Mouse (Mus musculus) limb, embryonic 11.5 days (tissue): ENCODE data around the gene Mertk. TPM values are rescaled to one million over a fixed set of nuclear protein-coding genes. Genes with fewer than 3 reads are reported as not detected.

Experiments used
- ATAC-seq: fragments of 200-750 bp; cut with Nextera tagmentation; 2 replicates; pipeline ENCODE4 v1.8.0; 2017; ENCODE audit warnings: low read depth; ENCODE audit not compliant: insufficient number of reproducible peaks, low FRiP score, low TSS enrichment
- DNase-seq: peaks from one replicate; pipeline ENCODE4 v3.0.0-alpha.2; 2015; ENCODE audit warnings: low spot score
- H3K27ac ChIP-seq: fragments of 300-500 bp; sonication (generic); replicated peaks from 2 replicates; pipeline ENCODE4 v1.5.1; 2014; ENCODE audit warnings: low read depth, mild to moderate bottlenecking, low read length
- H3K27me3 ChIP-seq: fragments of 300-500 bp; sonication (generic); 2 replicates; pipeline ENCODE4 v1.6.1; 2014; ENCODE audit warnings: mild to moderate bottlenecking, low read length, mixed read lengths; ENCODE audit not compliant: control insufficient read depth, insufficient read depth
- H3K36me3 ChIP-seq: fragments of 300-500 bp; sonication (generic); 2 replicates; pipeline ENCODE4 v1.6.1; 2014; ENCODE audit warnings: mild to moderate bottlenecking, low read length, moderate library complexity, mixed read lengths; ENCODE audit not compliant: control insufficient read depth, insufficient read depth
- H3K4me1 ChIP-seq: fragments of 300-500 bp; sonication (generic); 2 replicates; pipeline ENCODE4 v1.6.1; 2014; ENCODE audit warnings: low read length, mixed read lengths; ENCODE audit not compliant: control insufficient read depth, insufficient read depth
- H3K4me2 ChIP-seq: fragments of 300-500 bp; sonication (generic); 2 replicates; pipeline ENCODE4 v1.6.1; 2014; ENCODE audit warnings: low read depth, mild to moderate bottlenecking, moderate library complexity; ENCODE audit not compliant: severe bottlenecking
- H3K4me3 ChIP-seq: fragments of 300-500 bp; sonication (generic); 2 replicates; pipeline ENCODE4 v1.5.1; 2014; ENCODE audit warnings: low read depth, low read length
- H3K9ac ChIP-seq: fragments of 300-500 bp; sonication (generic); 2 replicates; pipeline ENCODE4 v1.6.1; 2014; ENCODE audit warnings: mild to moderate bottlenecking, low read length
- H3K9me3 ChIP-seq: fragments of 300-500 bp; sonication (generic); 2 replicates; pipeline ENCODE4 v1.6.1; 2016; ENCODE audit warnings: low read length; ENCODE audit not compliant: control insufficient read depth
- WGBS: fragments of 180-500 bp; shearing (Covaris S2); extraction: QIAGEN DNeasy Blood & Tissue Kit; methylation state at CpG from one replicate; pipeline ENCODE4 v1.1.7; 2014; 5-methylcytosine and 5-hydroxymethylcytosine counted together
- polyA plus RNA-seq: library from polyadenylated mRNA; unstranded; fragments of >200 nt; fragmentation: Nextera tagmentation; extraction: Ambion mirVana; gene quantifications from 2 replicates; pipeline ENCODE4 v1.2.1, GENCODE M21; 2014

Mertk gene
- polyA plus RNA-seq, 1 experiment from 2014 or later, result 22.5 TPM

- H3K9ac ChIP-seq, result no peak overlapping the region
- H3K9me3 ChIP-seq, result no peaks in the 10 kb centered on the region
- 91% methylated on average over 4 of the region's 4 CpGs for whole genome bisulfite sequencing
- H3K27me3 ChIP-seq, result no peaks in the 10 kb centered on the region
- H3K4me1 ChIP-seq, result no peaks in the 10 kb centered on the region
- DNase-seq (no peak), ATAC-seq (no peak)
- H3K4me2 ChIP-seq, result no peak overlapping the region
- peaks cover 13% of the 10 kb centered on the region; the same call in 1 of the 2 replicates for H3K36me3 ChIP-seq
- no peak overlapping the region for H3K4me3 ChIP-seq
- H3K27ac ChIP-seq, result no peak overlapping the region
Observed at GRCm38 (mm10) chr2:128803441-128803840, 104.7 kb downstream of the Mertk start.

- Histone ChIP-seq H3K36me3 (peaks cover 8% of the 10 kb centered on the region; the same call in 1 of the 2 replicates), H3K27me3 (no peaks in the 10 kb centered on the region), H3K4me2 (no peak overlapping the region), H3K27ac (no peak overlapping the region), H3K9me3 (no peaks in the 10 kb centered on the region), H3K9ac (no peak overlapping the region), H3K4me1 (no peaks in the 10 kb centered on the region), H3K4me3 (no peak overlapping the region)
- ATAC-seq, result no peak
- DNase-seq, result no peak
- WGBS, result 67% methylated on average over 4 of the region's 4 CpGs
Observed at GRCm38 (mm10) chr2:128805341-128805740, 106.6 kb downstream of the Mertk start.

GRCm38 (mm10) chr2:128806561-128806960 lies 107.8 kb downstream of the Mertk start:
- Histone ChIP-seq H3K4me2 (no peak overlapping the region), H3K9me3 (no peaks in the 10 kb centered on the region), H3K36me3 (peaks cover 6% of the 10 kb centered on the region; the same call in 1 of the 2 replicates), H3K4me3 (no peak overlapping the region), H3K27ac (no peak overlapping the region), H3K27me3 (no peaks in the 10 kb centered on the region), H3K9ac (no peak overlapping the region), H3K4me1 (no peaks in the 10 kb centered on the region)
- DNase-seq (no peak), ATAC-seq (no peak)
- 79% methylated on average over 8 of the region's 8 CpGs for WGBS

- H3K9ac ChIP-seq, result no peak overlapping the region
- WGBS, result 28% methylated on average over 2 of the region's 2 CpGs
- no peak for ATAC-seq
Observed at GRCm38 (mm10) chr2:128812761-128813160, 114.0 kb downstream of the Mertk start.

GRCm38 (mm10) chr2:128816311-128816710 lies 117.6 kb downstream of the Mertk start:
- Histone ChIP-seq H3K4me3 (no peak overlapping the region), H3K27me3 (no peaks in the 10 kb centered on the region), H3K4me2 (no peak overlapping the region), H3K9me3 (no peaks in the 10 kb centered on the region), H3K9ac (no peak overlapping the region), H3K36me3 (no peaks in the 10 kb centered on the region), H3K27ac (no peak overlapping the region), H3K4me1 (peaks cover 7% of the 10 kb centered on the region; the same call in 1 of the 2 replicates)
- no peak for ATAC-seq
- DNase-seq, result no peak
- WGBS, result 70% methylated on average over 1 of the region's 1 CpGs

More at GRCm38 (mm10) chr2:128812761-128813160, 114.0 kb downstream of the Mertk start:
- Histone ChIP-seq H3K36me3 (no peaks in the 10 kb centered on the region), H3K27me3 (no peaks in the 10 kb centered on the region), H3K4me1 (no peaks in the 10 kb centered on the region), H3K9me3 (no peaks in the 10 kb centered on the region), H3K4me2 (no peak overlapping the region), H3K4me3 (no peak overlapping the region), H3K27ac (no peak overlapping the region)
- no peak for DNase-seq

GRCm38 (mm10) chr2:128816916-128817315 lies 118.2 kb downstream of the Mertk start:
- H3K9me3 ChIP-seq, result no peaks in the 10 kb centered on the region
- peak overlapping the region; percentile 37; the same call in 1 of the 2 replicates for H3K4me2 ChIP-seq
- DNase-seq (no peak), ATAC-seq (no peak)
- H3K4me1 ChIP-seq, result peaks cover 10% of the 10 kb centered on the region; the same call in 1 of the 2 replicates
- no peaks in the 10 kb centered on the region for H3K27me3 ChIP-seq
- no peak overlapping the region for H3K27ac ChIP-seq
- no peak overlapping the region for H3K4me3 ChIP-seq
- no peak overlapping the region for H3K9ac ChIP-seq
- no peaks in the 10 kb centered on the region for H3K36me3 ChIP-seq
- WGBS, result 47% methylated on average over 6 of the region's 6 CpGs

- H3K4me2 ChIP-seq, result peak overlapping the region; percentile 46
- H3K27ac ChIP-seq, result 0 out of 2 replicates have a peak overlapping the region, but pooled peaks have one; percentile 23
- peak; percentile 74 for DNase-seq
- no peak overlapping the region for H3K9ac ChIP-seq
- H3K9me3 ChIP-seq, result no peaks in the 10 kb centered on the region
- no peaks in the 10 kb centered on the region for H3K27me3 ChIP-seq
- H3K4me1 ChIP-seq, result peaks cover 10% of the 10 kb centered on the region; the same call in 1 of the 2 replicates
- H3K36me3 ChIP-seq, result no peaks in the 10 kb centered on the region
- peak overlapping the region; percentile 88 for H3K4me3 ChIP-seq
- peak; percentile 63; the same call in 1 of the 2 replicates for ATAC-seq
- under 1% methylated on average over 7 of the region's 7 CpGs for WGBS
Observed at GRCm38 (mm10) chr2:128817387-128817785, 118.6 kb downstream of the Mertk start.

GRCm38 (mm10) chr2:128817786-128818681 lies 119.3 kb downstream of the Mertk start, which contains the start of gene Tmem87b:
TSS of gene Tmem87b (plus strand) at chr2:128818118.
- H3K36me3 ChIP-seq, result no peaks in the 10 kb centered on the region
- peak within 1 kb of the TSS; percentile 78 for H3K9ac ChIP-seq
- no peaks in the 10 kb centered on the region for H3K27me3 ChIP-seq
- peak within 1 kb of the TSS; percentile 78 for H3K27ac ChIP-seq
- peak within 1 kb of the TSS; percentile 80 for H3K4me2 ChIP-seq
- peak; percentile 98 for DNase-seq
- peak within 1 kb of the TSS; percentile 88 for H3K4me3 ChIP-seq
- WGBS, result under 1% methylated on average over 59 of the region's 59 CpGs
- H3K9me3 ChIP-seq, result no peaks in the 10 kb centered on the region
- peaks cover 10% of the 10 kb centered on the region; the same call in 1 of the 2 replicates for H3K4me1 ChIP-seq
- peak; percentile 91 for ATAC-seq
